Mouse (Mus musculus): ENCODE results near the gene Cobll1.

Cobll1 gene

GRCm38 (mm10) chr2:65236644-65237043 lies 2.6 kb downstream of the Cobll1 start:
- no peak for DNase-seq

GRCm38 (mm10) chr2:65232756-65233535 lies 6.3 kb downstream of the Cobll1 start:
- no peak for DNase-seq

- no peak for DNase-seq
Observed at GRCm38 (mm10) chr2:65228426-65228825, 10.8 kb downstream of the Cobll1 start.

- DNase-seq = no peak
Observed at GRCm38 (mm10) chr2:65227898-65228290, 11.3 kb downstream of the Cobll1 start.

GRCm38 (mm10) chr2:65227154-65227897 lies 11.9 kb downstream of the Cobll1 start:
- no peak for DNase-seq

- DNase-seq = no peak
Observed at GRCm38 (mm10) chr2:65226494-65226893, 12.7 kb downstream of the Cobll1 start.

GRCm38 (mm10) chr2:65223956-65224735 lies 15.1 kb downstream of the Cobll1 start:
- no peak for DNase-seq

GRCm38 (mm10) chr2:65223012-65223411 lies 16.2 kb downstream of the Cobll1 start:
- DNase-seq = peak; percentile 26

GRCm38 (mm10) chr2:65221646-65222045 lies 17.6 kb downstream of the Cobll1 start:
- no peak for DNase-seq

GRCm38 (mm10) chr2:65220563-65220962 lies 18.6 kb downstream of the Cobll1 start:
- peak; percentile 14 for DNase-seq

GRCm38 (mm10) chr2:65219375-65220135 lies 19.6 kb downstream of the Cobll1 start:
- no peak for DNase-seq

GRCm38 (mm10) chr2:65218318-65218717 lies 20.9 kb downstream of the Cobll1 start:
- DNase-seq = peak; percentile 13

GRCm38 (mm10) chr2:65217677-65218076 lies 21.5 kb downstream of the Cobll1 start:
- no peak for DNase-seq

GRCm38 (mm10) chr2:65216163-65216562 lies 23.0 kb downstream of the Cobll1 start:
- DNase-seq = no peak

GRCm38 (mm10) chr2:65214556-65214955 lies 24.6 kb downstream of the Cobll1 start:
- DNase-seq = no peak

GRCm38 (mm10) chr2:65213675-65214074 lies 25.5 kb downstream of the Cobll1 start:
- DNase-seq = no peak

GRCm38 (mm10) chr2:65211620-65212019 lies 27.6 kb downstream of the Cobll1 start:
- DNase-seq = no peak

- DNase-seq = no peak
Observed at GRCm38 (mm10) chr2:65207750-65208149, 31.5 kb downstream of the Cobll1 start.

- no peak for DNase-seq
Observed at GRCm38 (mm10) chr2:65203699-65204098, 35.5 kb downstream of the Cobll1 start.

GRCm38 (mm10) chr2:65199706-65200105 lies 39.5 kb downstream of the Cobll1 start:
- no peak for DNase-seq

GRCm38 (mm10) chr2:65198605-65199004 lies 40.6 kb downstream of the Cobll1 start:
- no peak for DNase-seq

- DNase-seq = no peak
Observed at GRCm38 (mm10) chr2:65196994-65197393, 42.2 kb downstream of the Cobll1 start.

Measured in cerebellum, adult 9-10 months (tissue).